Comparison of ENCODE assay signal across 13 mouse cellular contexts in genomic region chr17:72557029-72557735, GRCm38 (mm10). TPM values are rescaled to one million over a fixed set of nuclear protein-coding genes. Genes with fewer than 3 reads are reported as not detected.
"Had no signal": no experiment of that assay in that cellular context is flagged by ENCODE, and none has a peak within 500 bp of the region (broad histone marks: within the 10 kb centered on the region; RNA-seq: fewer than 3 reads in every experiment).

No protein-coding gene starts in this region.

- H3K9ac ChIP-seq: kidney, embryonic 15.5 days; liver, embryonic 15.5 days; midbrain, embryonic 15.5 days; stomach, embryonic 15.5 days had no signal

- H3K27ac ChIP-seq: kidney, embryonic 15.5 days; liver, embryonic 15.5 days; midbrain, embryonic 15.5 days; stomach, embryonic 15.5 days had no signal

- H3K9me3 ChIP-seq: liver, embryonic 15.5 days; midbrain, embryonic 15.5 days; stomach, embryonic 15.5 days had no signal

- H3K27me3 ChIP-seq: kidney, embryonic 15.5 days; liver, embryonic 15.5 days; midbrain, embryonic 15.5 days; stomach, embryonic 15.5 days had no signal

- DNase-seq: kidney, postnatal 14 days; left cerebral cortex, postnatal 4 days; lung, adult 2 months; lung, postnatal 36 days; thymus, adult 2 months; thymus, postnatal 36 days had no signal

- H3K4me2 ChIP-seq: kidney, embryonic 15.5 days; liver, embryonic 11.5 days; liver, embryonic 15.5 days; midbrain, embryonic 11.5 days; midbrain, embryonic 15.5 days; stomach, embryonic 15.5 days had no signal

- H3K4me3 ChIP-seq: kidney, embryonic 15.5 days; liver, embryonic 15.5 days; midbrain, embryonic 15.5 days; stomach, embryonic 15.5 days had no signal

- ATAC-seq: lung, postnatal 0 days; midbrain, embryonic 15.5 days had no signal

- H3K4me1 ChIP-seq: kidney, embryonic 15.5 days; liver, embryonic 15.5 days; midbrain, embryonic 15.5 days; stomach, embryonic 15.5 days had no signal

- H3K36me3 ChIP-seq: kidney, embryonic 15.5 days; liver, embryonic 15.5 days; midbrain, embryonic 15.5 days; stomach, embryonic 15.5 days had no signal

RNA-seq across cellular contexts. Expression of gene Alk, which starts 47.2 kb away (rescaled TPM):
- polyA plus RNA-seq: lung, adult 2 months; lung, postnatal 0 days had no signal
